In the genomic region with DNA sequence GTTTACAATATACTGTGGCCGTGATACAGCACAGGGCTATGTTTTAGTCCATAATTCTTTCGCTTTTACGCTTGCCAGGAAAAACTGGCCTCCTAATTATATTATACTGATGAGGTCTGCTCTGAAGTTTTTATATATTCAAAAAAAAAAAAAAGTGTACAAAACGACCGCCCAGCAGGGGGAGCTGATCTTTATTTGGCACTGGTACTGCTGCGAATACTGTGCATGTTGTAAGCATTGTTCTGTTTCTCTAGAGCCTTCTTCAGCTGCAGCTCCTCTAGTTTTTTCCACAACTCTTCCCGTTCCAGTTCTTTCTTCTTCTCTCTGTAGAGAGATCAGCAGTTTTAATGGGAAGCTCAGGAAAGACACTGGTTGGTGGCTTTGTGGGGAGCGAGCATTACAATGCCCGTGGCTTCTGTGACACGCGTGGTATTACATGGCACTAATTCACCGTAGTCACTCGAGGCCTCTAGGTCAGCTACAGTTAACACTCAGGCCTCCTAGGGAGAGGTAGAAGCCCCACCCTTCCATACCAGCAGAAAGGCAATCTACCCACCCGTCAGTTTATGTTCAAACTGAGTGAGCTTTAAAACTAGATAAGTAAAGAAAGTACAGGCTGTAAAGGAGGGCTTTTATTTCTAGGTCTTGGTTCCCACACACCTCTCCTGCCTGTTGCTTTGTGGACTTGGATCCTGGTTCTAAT, we compare ENCODE assay signal across 8 mouse cellular contexts. TPM values are rescaled to one million over a fixed set of nuclear protein-coding genes. Genes with fewer than 3 reads are reported as not detected.
DNase-seq lines count a peak whose midpoint lies in the region; ATAC-seq and TF ChIP-seq lines count a peak whose summit lies in the region.

No protein-coding gene starts in this region.

- H3K27me3 ChIP-seq in hindbrain, embryonic 14.5 days (ENCODE audit: control insufficient read depth, insufficient read depth, low read length), result no peaks in the 10 kb centered on the region

- TF ChIP-seq CTCF in gastrocnemius, adult 2 months (IDR thresholded peaks at IDR 0.05), result peak; percentile 66
- TF ChIP-seq CTCF in lung, adult 2 months (IDR thresholded peaks at IDR 0.05; ENCODE audit: insufficient read depth, low read length), result peak; percentile 31

- no peaks in the 10 kb centered on the region for H3K4me1 ChIP-seq in hindbrain, embryonic 14.5 days (replicated peaks; ENCODE audit: control insufficient read depth, insufficient read depth, low read length)
- no peaks in the 10 kb centered on the region for H3K4me1 ChIP-seq in lung, adult 2 months (ENCODE audit: control insufficient read depth, insufficient read depth, low read length)

- H3K27ac ChIP-seq in gastrocnemius, adult 2 months, result peak overlapping the region; percentile 43; the same call in 1 of the 2 replicates
- H3K27ac ChIP-seq in hindbrain, embryonic 14.5 days, result no peak overlapping the region

- H3K9me3 ChIP-seq in hindbrain, embryonic 14.5 days (ENCODE audit: control insufficient read depth, low read length), result no peaks in the 10 kb centered on the region

- H3K9ac ChIP-seq in hindbrain, embryonic 14.5 days, result no peak overlapping the region

- H3K4me3 ChIP-seq in gastrocnemius, adult 2 months, result no peak overlapping the region
- no peak overlapping the region for H3K4me3 ChIP-seq in hindbrain, embryonic 14.5 days (replicated peaks; ENCODE audit: low read length)
- no peak overlapping the region for H3K4me3 ChIP-seq in lung, adult 2 months (replicated peaks; ENCODE audit: extremely low read depth, low read depth, low read length)

- WGBS in hindbrain, embryonic 14.5 days, result 62% methylated on average over 14 of the region's 14 CpGs
- WGBS in lung, adult 2 months, result 57% methylated on average over 14 of the region's 14 CpGs

- H3K36me3 ChIP-seq in hindbrain, embryonic 14.5 days (replicated peaks; ENCODE audit: control insufficient read depth, insufficient read depth), result peaks cover 92% of the 10 kb centered on the region

- intact Hi-C loops in gastrocnemius, adult 2 months (cut with DNase I), result loop anchor here (2.0 kb wide), 1 partner anchor 216 kb away; no protein-coding TSS in a partner anchor

- H3K4me2 ChIP-seq in hindbrain, embryonic 14.5 days (replicated peaks), result no peak overlapping the region

- ATAC-seq in hindbrain, embryonic 14.5 days (ENCODE audit: low FRiP score), result no peak

- no peak for TF ChIP-seq POLR2A in lung, adult 2 months (IDR thresholded peaks at IDR 0.05; ENCODE audit: borderline replicate concordance, extremely low read depth, low read depth, low read length)

- peak; percentile 63 for DNase-seq in gastrocnemius, adult 2 months
- DNase-seq in gastrocnemius, adult 8-10 months (ENCODE audit: low spot score in 2 of 2), result no peak
- peak; percentile 61 for DNase-seq in urinary bladder, postnatal 14 days (ENCODE audit: low spot score)
- no peak for DNase-seq in urinary bladder, postnatal 4 days (ENCODE audit: low spot score in 2 of 2)
- DNase-seq in embryo, embryonic 11.5 days (ENCODE audit: low read depth, low spot score), result peak; percentile 29
- DNase-seq in hindbrain, embryonic 14.5 days (ENCODE audit: low spot score), result peak; percentile 76
- DNase-seq in lung, adult 2 months, result peak; percentile 45
- peak; percentile 58 for DNase-seq in telencephalon, adult 2 months (ENCODE audit: low read depth, low spot score)

RNA-seq across cellular contexts. Expression of gene Tmem206, which starts 27.2 kb away (rescaled TPM):
- 1 to 10 TPM; 1.2 to 1.4 TPM for total RNA-seq in gastrocnemius, adult 2 months (2021)
- total RNA-seq in gastrocnemius, adult 8-10 months (2022), result 1 to 10 TPM in 1 of 4 experiments, under 1 TPM in 3; 0.68 to 1.9 (median 0.84) TPM
- polyA plus RNA-seq in hindbrain, embryonic 14.5 days (2014; fragmentation: Nextera tagmentation; extraction: Ambion mirVana), result 35.9 and 38.0 TPM in 2 replicates
- polyA plus RNA-seq in lung, adult 2 months (2012; rRNA removed), result 8.0 and 8.4 TPM in 2 replicates

RNA-seq across cellular contexts. Expression of gene Nenf, which starts 34.9 kb away (rescaled TPM):
- 10 to 100 TPM; 68.3 to 69.6 TPM for total RNA-seq in gastrocnemius, adult 2 months (2021)
- total RNA-seq in gastrocnemius, adult 8-10 months (2022), result 10 to 100 TPM; 58.2 to 77.0 (median 71.4) TPM
- polyA plus RNA-seq in hindbrain, embryonic 14.5 days (2014; fragmentation: Nextera tagmentation; extraction: Ambion mirVana), result 161 and 166 TPM in 2 replicates
- polyA plus RNA-seq in lung, adult 2 months (2012; rRNA removed), result 164 and 224 TPM in 2 replicates

RNA-seq across cellular contexts. Expression of gene Ppp2r5a, which starts 50.1 kb away (rescaled TPM):
- total RNA-seq in gastrocnemius, adult 2 months (2021), result 10 to 100 TPM; 65.0 to 80.1 TPM
- total RNA-seq in gastrocnemius, adult 8-10 months (2022), result 10 to 100 TPM; 62.4 to 75.3 (median 67.2) TPM
- polyA plus RNA-seq in hindbrain, embryonic 14.5 days (2014; fragmentation: Nextera tagmentation; extraction: Ambion mirVana), result 12.6 and 14.4 TPM in 2 replicates
- polyA plus RNA-seq in lung, adult 2 months (2012; rRNA removed), result 91.0 and 94.6 TPM in 2 replicates

Comparison
In these comparisons a context has a peak if more than half of its experiments do, and no peak if none do; other contexts are left out.
1. DNase-seq: peak in gastrocnemius, adult 2 months (single experiment), urinary bladder, postnatal 14 days (single experiment), embryo, embryonic 11.5 days (single experiment), hindbrain, embryonic 14.5 days (single experiment), lung, adult 2 months (single experiment) and telencephalon, adult 2 months (single experiment); none in gastrocnemius, adult 8-10 months (0 of 2) and urinary bladder, postnatal 4 days (0 of 2).